Mouse (Mus musculus) cortical plate, adult 2 months (tissue): ENCODE measurements around the gene Kif5a.

ENCODE experiments used
- CTCF ChIP-seq: fragments of 200-500 bp; IDR thresholded peaks from 2 replicates; pipeline ENCODE4 v1.5.1; 2011; ENCODE audit warnings: mild to moderate bottlenecking, control low read depth, low read length; ENCODE audit not compliant: insufficient read depth; ENCODE audit errors: extremely low read depth
- POLR2A ChIP-seq: fragments of 200-500 bp; IDR thresholded peaks from 2 replicates; pipeline ENCODE4 v1.6.1; 2011; ENCODE audit warnings: mild to moderate bottlenecking, low read length, control low read depth; ENCODE audit not compliant: insufficient read depth; ENCODE audit errors: extremely low read depth

- no peak for TF ChIP-seq POLR2A
- TF ChIP-seq CTCF = no peak
Observed at GRCm38 (mm10) chr10:127195328-127196129, 67.6 kb downstream of the Kif5a start, which contains the start of gene Dtx3.
